Mouse (Mus musculus): ENCODE measurements at regions not wholly inside any gene's neighbourhood (a gene's known extent, or its start where the extent isn't known, plus 50 kb on each side); places are given as distances from the start of the nearest gene placed in this dataset.

GRCm38 (mm10) chr12:107757996-107758791 is 245.2 kb downstream of the Bcl11b start:
- H3K36me3 ChIP-seq (ENCODE audit: control insufficient read depth, insufficient read depth, low read length): no peaks in the 10 kb centered on the region
- WGBS: 15% methylated on average over 16 of the region's 16 CpGs
- ATAC-seq (ENCODE audit: insufficient read depth, low FRiP score): peak; percentile 48; the same call in 1 of the 2 replicates
- no peaks in the 10 kb centered on the region for H3K9me3 ChIP-seq (replicated peaks; ENCODE audit: control insufficient read depth, low read length)
- H3K27me3 ChIP-seq (ENCODE audit: control insufficient read depth, insufficient read depth, low read length): no peaks in the 10 kb centered on the region
- H3K4me1 ChIP-seq (ENCODE audit: control insufficient read depth, insufficient read depth, low read length): peaks cover 23% of the 10 kb centered on the region
- H3K4me3 ChIP-seq (replicated peaks; ENCODE audit: low read length): no peak overlapping the region
- no peak overlapping the region; the same call in 1 of the 2 replicates for H3K27ac ChIP-seq (ENCODE audit: low read length)
- no peak overlapping the region for H3K4me2 ChIP-seq (ENCODE audit: low read depth, low read length)
- no peak overlapping the region for H3K9ac ChIP-seq (ENCODE audit: low read length)

DNA sequence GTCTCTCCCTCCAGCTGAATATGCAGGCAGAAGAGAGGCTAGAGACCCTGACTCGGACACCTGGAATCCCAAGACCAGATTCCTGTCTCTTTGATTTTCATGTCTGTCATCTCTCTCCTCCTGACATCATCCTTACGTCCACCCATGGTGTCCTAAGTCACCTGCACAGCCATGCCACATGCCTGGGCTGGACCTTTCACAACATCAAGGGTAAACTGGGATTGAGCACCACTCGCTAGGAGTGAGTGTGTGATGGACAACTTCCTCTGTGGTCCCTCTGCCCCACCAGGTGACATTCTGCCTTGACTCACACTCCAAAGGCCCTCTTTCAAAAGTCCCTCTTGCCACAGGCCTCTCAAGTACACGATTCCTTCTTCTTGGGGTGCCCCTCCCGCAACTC is 244.1 kb downstream of the Bcl11b start:
- ATAC-seq (ENCODE audit: insufficient read depth, low FRiP score): no peak
- no peaks in the 10 kb centered on the region for H3K9me3 ChIP-seq (replicated peaks; ENCODE audit: control insufficient read depth, low read length)
- no peaks in the 10 kb centered on the region for H3K36me3 ChIP-seq (ENCODE audit: control insufficient read depth, insufficient read depth, low read length)
- no peak overlapping the region for H3K4me3 ChIP-seq (replicated peaks; ENCODE audit: low read length)
- 81% methylated on average over 5 of the region's 5 CpGs for whole genome bisulfite sequencing
- no peak overlapping the region for H3K9ac ChIP-seq (ENCODE audit: low read length)
- H3K27me3 ChIP-seq (ENCODE audit: control insufficient read depth, insufficient read depth, low read length): no peaks in the 10 kb centered on the region
- H3K27ac ChIP-seq (ENCODE audit: low read length): no peak overlapping the region
- no peak overlapping the region for H3K4me2 ChIP-seq (ENCODE audit: low read depth, low read length)
- H3K4me1 ChIP-seq (ENCODE audit: control insufficient read depth, insufficient read depth, low read length): peaks cover 19% of the 10 kb centered on the region

DNA sequence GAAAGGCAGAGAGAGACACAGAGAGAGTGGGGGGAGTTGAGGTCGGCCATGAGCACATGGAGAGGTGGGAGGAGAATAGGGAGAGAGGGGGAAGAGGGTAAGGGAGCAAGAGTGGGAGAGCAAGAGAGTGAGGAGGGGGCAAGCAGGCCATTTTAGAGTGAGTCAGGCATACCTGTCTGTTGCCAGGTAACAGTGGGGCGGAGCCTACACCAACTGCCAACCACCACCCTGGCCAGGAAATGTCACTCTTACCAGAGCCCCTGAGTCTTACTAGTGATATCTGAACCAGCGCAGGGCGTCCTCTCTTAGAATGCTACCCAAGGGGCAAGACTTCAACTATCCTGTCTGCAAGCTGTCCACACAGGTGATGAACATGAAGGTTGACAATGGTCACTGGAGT is 243.5 kb downstream of the Bcl11b start:
- Histone ChIP-seq H3K9ac (ENCODE audit: low read length) (no peak overlapping the region), H3K4me3 (replicated peaks; ENCODE audit: low read length) (no peak overlapping the region), H3K4me1 (ENCODE audit: control insufficient read depth, insufficient read depth, low read length) (peaks cover 19% of the 10 kb centered on the region), H3K27me3 (ENCODE audit: control insufficient read depth, insufficient read depth, low read length) (no peaks in the 10 kb centered on the region), H3K9me3 (replicated peaks; ENCODE audit: control insufficient read depth, low read length) (no peaks in the 10 kb centered on the region), H3K27ac (ENCODE audit: low read length) (no peak overlapping the region), H3K36me3 (ENCODE audit: control insufficient read depth, insufficient read depth, low read length) (no peaks in the 10 kb centered on the region), H3K4me2 (ENCODE audit: low read depth, low read length) (no peak overlapping the region)
- WGBS: 74% methylated on average over 4 of the region's 4 CpGs
- no peak for ATAC-seq (ENCODE audit: insufficient read depth, low FRiP score)

GRCm38 (mm10) chr12:107762140-107762539 is 241.3 kb downstream of the Bcl11b start:
- Histone ChIP-seq H3K27me3 (ENCODE audit: control insufficient read depth, insufficient read depth, low read length) (no peaks in the 10 kb centered on the region), H3K36me3 (ENCODE audit: control insufficient read depth, insufficient read depth, low read length) (no peaks in the 10 kb centered on the region), H3K9me3 (replicated peaks; ENCODE audit: control insufficient read depth, low read length) (no peaks in the 10 kb centered on the region), H3K27ac (ENCODE audit: low read length) (no peak overlapping the region), H3K4me3 (replicated peaks; ENCODE audit: low read length) (no peak overlapping the region), H3K4me2 (ENCODE audit: low read depth, low read length) (no peak overlapping the region), H3K9ac (ENCODE audit: low read length) (no peak overlapping the region), H3K4me1 (ENCODE audit: control insufficient read depth, insufficient read depth, low read length) (peaks cover 9% of the 10 kb centered on the region)
- WGBS: 72% methylated on average over 4 of the region's 4 CpGs
- no peak for ATAC-seq (ENCODE audit: insufficient read depth, low FRiP score)

DNA sequence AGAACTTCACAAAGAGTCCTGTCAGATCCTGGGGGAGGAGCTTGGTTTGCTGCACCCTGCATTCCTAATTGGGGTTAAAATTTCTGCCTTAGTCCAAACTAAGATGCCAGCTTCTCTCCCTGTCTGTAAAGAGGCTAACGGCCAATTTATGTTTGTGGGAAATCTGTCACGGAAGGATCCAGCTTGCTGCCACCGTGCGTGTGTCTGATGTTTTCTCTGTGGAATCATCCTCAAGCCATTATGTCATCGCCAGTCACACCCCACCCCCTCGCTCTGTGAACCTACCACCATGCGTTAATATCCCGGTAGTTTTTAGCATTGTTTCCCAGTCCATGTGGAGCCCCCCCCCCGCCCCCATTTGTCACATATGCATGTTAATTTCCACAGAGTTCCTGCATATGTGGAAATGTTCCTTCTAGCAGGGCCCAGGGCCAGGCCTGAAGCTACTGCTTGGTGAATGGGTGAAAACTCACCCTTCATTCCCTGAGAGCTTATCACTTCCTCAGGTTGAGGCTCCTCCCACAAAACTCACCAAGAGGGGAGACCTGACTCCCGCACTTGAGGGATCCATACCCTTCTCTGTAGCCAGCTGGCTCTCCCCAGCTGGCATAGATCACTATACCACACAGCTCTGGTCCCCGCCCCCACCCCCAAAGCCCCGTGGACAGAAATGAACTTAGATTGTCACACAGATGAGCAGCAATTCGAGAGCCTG is 233.4 kb downstream of the Bcl11b start:
- WGBS: 62% methylated on average over 13 of the region's 13 CpGs
- no peak for ATAC-seq (ENCODE audit: insufficient read depth, low FRiP score)

GRCm38 (mm10) chr12:107770516-107770836 is 232.9 kb downstream of the Bcl11b start:
- H3K4me3 ChIP-seq (replicated peaks; ENCODE audit: low read length): no peak overlapping the region
- H3K9ac ChIP-seq (ENCODE audit: low read length): no peak overlapping the region
- H3K27me3 ChIP-seq (ENCODE audit: control insufficient read depth, insufficient read depth, low read length): no peaks in the 10 kb centered on the region
- WGBS: 12% methylated on average over 5 of the region's 5 CpGs
- H3K4me2 ChIP-seq (ENCODE audit: low read depth, low read length): no peak overlapping the region
- H3K4me1 ChIP-seq (ENCODE audit: control insufficient read depth, insufficient read depth, low read length): no peaks in the 10 kb centered on the region
- 0 out of 2 replicates have a peak, but pooled peaks have one; percentile 25 for ATAC-seq (ENCODE audit: insufficient read depth, low FRiP score)
- H3K27ac ChIP-seq (ENCODE audit: low read length): no peak overlapping the region
- H3K36me3 ChIP-seq (ENCODE audit: control insufficient read depth, insufficient read depth, low read length): no peaks in the 10 kb centered on the region
- no peaks in the 10 kb centered on the region for H3K9me3 ChIP-seq (replicated peaks; ENCODE audit: control insufficient read depth, low read length)

More for the DNA sequence above, 233.4 kb downstream of the Bcl11b start:
- H3K9ac ChIP-seq (ENCODE audit: low read length): no peak overlapping the region
- H3K9me3 ChIP-seq (replicated peaks; ENCODE audit: control insufficient read depth, low read length): no peaks in the 10 kb centered on the region
- H3K27me3 ChIP-seq (ENCODE audit: control insufficient read depth, insufficient read depth, low read length): no peaks in the 10 kb centered on the region
- no peaks in the 10 kb centered on the region for H3K4me1 ChIP-seq (ENCODE audit: control insufficient read depth, insufficient read depth, low read length)
- H3K4me2 ChIP-seq (ENCODE audit: low read depth, low read length): no peak overlapping the region
- no peak overlapping the region for H3K27ac ChIP-seq (ENCODE audit: low read length)
- no peaks in the 10 kb centered on the region for H3K36me3 ChIP-seq (ENCODE audit: control insufficient read depth, insufficient read depth, low read length)
- no peak overlapping the region for H3K4me3 ChIP-seq (replicated peaks; ENCODE audit: low read length)

DNA sequence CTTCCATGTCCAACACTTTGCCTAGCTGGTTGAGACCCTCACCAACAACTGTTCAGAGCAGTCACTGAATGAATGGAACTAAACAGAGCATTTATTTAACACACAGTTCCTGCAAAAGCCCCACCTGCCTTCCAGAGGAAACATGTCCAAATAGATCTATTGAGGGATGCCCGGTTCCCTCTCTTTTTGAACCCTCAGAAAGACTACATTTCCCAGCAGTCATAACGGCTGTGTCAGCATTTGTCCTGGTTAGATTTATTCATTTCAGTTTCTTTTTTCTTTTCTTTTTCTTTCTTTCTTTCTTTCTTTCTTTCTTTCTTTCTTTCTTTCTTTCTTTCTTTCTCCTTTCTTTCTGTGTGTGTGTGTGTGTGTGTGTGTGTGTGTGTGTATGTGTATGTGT is 232.1 kb downstream of the Bcl11b start:
- no peak overlapping the region for H3K4me3 ChIP-seq (replicated peaks; ENCODE audit: low read length)
- WGBS: 58% methylated on average over 2 of the region's 2 CpGs

GRCm38 (mm10) chr12:107771809-107772208 is 231.6 kb downstream of the Bcl11b start:
- ATAC-seq (ENCODE audit: insufficient read depth, low FRiP score): no peak
- H3K4me1 ChIP-seq (ENCODE audit: control insufficient read depth, insufficient read depth, low read length): no peaks in the 10 kb centered on the region
- H3K4me3 ChIP-seq (replicated peaks; ENCODE audit: low read length): no peak overlapping the region
- no peak overlapping the region for H3K9ac ChIP-seq (ENCODE audit: low read length)
- H3K27me3 ChIP-seq (ENCODE audit: control insufficient read depth, insufficient read depth, low read length): no peaks in the 10 kb centered on the region
- 41% methylated on average over 3 of the region's 3 CpGs for WGBS
- no peaks in the 10 kb centered on the region for H3K36me3 ChIP-seq (ENCODE audit: control insufficient read depth, insufficient read depth, low read length)
- no peak overlapping the region for H3K27ac ChIP-seq (ENCODE audit: low read length)
- no peak overlapping the region for H3K4me2 ChIP-seq (ENCODE audit: low read depth, low read length)
- no peaks in the 10 kb centered on the region for H3K9me3 ChIP-seq (replicated peaks; ENCODE audit: control insufficient read depth, low read length)

More for the DNA sequence above, 232.1 kb downstream of the Bcl11b start:
- Histone ChIP-seq H3K36me3 (ENCODE audit: control insufficient read depth, insufficient read depth, low read length) (no peaks in the 10 kb centered on the region), H3K4me2 (ENCODE audit: low read depth, low read length) (no peak overlapping the region), H3K4me1 (ENCODE audit: control insufficient read depth, insufficient read depth, low read length) (no peaks in the 10 kb centered on the region), H3K27ac (ENCODE audit: low read length) (no peak overlapping the region), H3K27me3 (ENCODE audit: control insufficient read depth, insufficient read depth, low read length) (no peaks in the 10 kb centered on the region), H3K9me3 (replicated peaks; ENCODE audit: control insufficient read depth, low read length) (no peaks in the 10 kb centered on the region), H3K9ac (ENCODE audit: low read length) (no peak overlapping the region)
- no peak for ATAC-seq (ENCODE audit: insufficient read depth, low FRiP score)

- H3K9ac ChIP-seq (ENCODE audit: low read length): no peak overlapping the region
- no peak overlapping the region for H3K4me3 ChIP-seq (replicated peaks; ENCODE audit: low read length)
- no peaks in the 10 kb centered on the region for H3K4me1 ChIP-seq (ENCODE audit: control insufficient read depth, insufficient read depth, low read length)
- H3K36me3 ChIP-seq (ENCODE audit: control insufficient read depth, insufficient read depth, low read length): no peaks in the 10 kb centered on the region
- no peak overlapping the region for H3K27ac ChIP-seq (ENCODE audit: low read length)
- no peak for ATAC-seq (ENCODE audit: insufficient read depth, low FRiP score)
- H3K4me2 ChIP-seq (ENCODE audit: low read depth, low read length): no peak overlapping the region
- WGBS: 59% methylated on average over 9 of the region's 9 CpGs
- H3K27me3 ChIP-seq (ENCODE audit: control insufficient read depth, insufficient read depth, low read length): no peaks in the 10 kb centered on the region
- no peaks in the 10 kb centered on the region for H3K9me3 ChIP-seq (replicated peaks; ENCODE audit: control insufficient read depth, low read length)
Observed at GRCm38 (mm10) chr12:107778046-107778445, 225.4 kb downstream of the Bcl11b start.
